Mouse (Mus musculus): ENCODE results near the gene Cdca7.

Gene Cdca7

DNA sequence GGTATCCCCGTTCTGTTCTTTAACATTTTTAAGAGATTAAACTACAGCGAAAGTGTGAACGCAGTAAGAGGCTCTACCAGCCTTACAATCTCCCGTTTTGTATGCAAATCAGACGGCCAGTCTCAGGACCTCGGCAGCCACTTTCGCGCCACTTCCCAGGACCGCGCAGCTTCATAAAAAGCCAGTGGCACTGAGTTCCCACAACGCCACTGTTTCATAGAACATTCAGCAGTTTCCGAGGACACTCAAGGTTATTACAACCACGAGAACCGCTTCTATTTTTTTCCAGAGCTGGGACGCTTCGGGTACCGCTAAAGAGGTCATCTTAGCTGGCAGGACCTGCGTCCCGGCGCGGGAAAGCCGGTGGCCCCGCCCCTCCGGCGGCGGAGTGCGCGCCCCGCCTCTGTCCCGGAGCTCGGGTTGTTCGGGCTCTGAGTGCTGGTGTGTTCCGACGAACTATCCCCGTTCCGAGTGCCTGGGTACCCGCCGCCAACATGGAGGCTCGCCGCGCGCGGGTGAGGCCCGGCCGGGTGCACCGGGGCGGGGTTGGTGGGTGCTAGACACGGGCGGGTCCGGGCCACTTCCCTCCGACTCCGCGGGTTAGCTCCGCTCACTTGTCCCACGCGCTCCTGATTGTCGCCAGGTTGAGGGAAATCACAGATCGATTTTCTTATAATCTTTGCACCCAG lies at the start of gene Cdca7:
Gene Cdca7, plus strand, starts transcription at position 363 of the 689 bp plus-strand sequence.
- in situ Hi-C loops (cut with MboI, MseI), result no loop called here

DNA sequence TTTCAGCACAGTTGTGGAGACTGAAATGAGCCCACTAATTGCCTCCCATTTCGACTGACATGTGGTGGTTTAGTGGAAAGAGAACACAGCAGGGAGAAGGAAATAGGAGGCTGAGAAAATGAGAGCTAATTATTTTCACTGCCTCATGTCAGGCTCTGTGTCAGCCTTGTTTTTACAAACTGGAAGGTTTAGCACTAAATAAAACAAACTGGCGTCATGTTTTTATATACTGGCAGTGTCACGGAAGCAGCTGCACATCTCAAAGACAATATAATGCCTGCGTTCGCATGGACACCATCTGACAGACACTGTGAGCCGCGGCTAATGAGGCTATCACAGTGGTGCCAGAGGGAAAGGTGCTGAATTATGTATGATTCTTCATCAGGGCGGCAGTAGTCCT lies 49.2 kb upstream of the Cdca7 start:
- in situ Hi-C loops (cut with MboI, MseI), result no loop called here

DNA sequence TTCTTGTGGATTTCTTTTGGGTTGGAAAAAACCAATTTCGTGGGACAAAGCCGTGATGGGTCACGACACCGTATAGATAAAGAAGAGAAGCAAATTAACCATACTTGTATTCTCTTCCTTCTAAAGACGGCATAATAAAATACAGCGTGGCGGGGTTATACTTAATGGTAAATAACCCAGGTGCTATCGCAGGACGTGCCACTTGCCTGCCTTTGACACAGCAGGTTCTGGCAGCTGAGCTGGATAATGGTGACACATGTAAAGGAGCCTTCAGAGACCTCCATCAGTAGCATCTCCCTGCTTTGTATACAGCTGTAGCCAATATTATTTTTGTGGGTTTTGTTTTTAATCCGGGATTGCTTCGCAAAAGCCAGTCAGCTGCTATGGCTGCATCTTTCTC lies 48.7 kb upstream of the Cdca7 start:
- in situ Hi-C loops (cut with MboI, MseI), result no loop called here

DNA sequence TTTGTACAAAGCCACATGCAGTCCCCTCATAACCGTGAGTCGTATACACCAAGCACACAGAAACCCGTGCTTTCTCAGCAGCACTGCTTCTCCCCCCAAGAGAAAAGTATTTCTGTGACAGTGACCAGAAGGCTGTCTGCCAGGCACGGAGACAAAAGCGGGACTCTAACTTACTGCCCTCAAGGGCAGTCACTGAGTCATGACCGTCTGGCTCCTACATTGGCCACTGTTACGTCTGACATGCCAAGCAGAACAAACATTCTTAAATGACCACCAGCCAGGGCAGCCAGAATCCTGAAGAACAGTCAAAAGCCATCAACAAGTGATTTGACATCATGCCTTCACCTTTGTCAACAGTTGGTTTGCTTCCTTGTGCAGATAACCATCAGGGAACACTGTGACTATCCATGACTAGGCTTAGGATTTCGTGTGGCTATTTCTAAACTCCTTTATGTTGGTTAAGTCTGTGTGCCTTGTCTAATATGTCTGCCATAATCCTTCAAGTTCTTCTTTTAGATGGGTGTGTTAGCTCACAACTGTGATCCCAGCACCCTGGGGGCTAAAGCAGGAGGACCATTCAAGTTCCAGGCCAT lies 36.9 kb upstream of the Cdca7 start:
- in situ Hi-C loops (cut with MboI, MseI), result no loop called here

DNA sequence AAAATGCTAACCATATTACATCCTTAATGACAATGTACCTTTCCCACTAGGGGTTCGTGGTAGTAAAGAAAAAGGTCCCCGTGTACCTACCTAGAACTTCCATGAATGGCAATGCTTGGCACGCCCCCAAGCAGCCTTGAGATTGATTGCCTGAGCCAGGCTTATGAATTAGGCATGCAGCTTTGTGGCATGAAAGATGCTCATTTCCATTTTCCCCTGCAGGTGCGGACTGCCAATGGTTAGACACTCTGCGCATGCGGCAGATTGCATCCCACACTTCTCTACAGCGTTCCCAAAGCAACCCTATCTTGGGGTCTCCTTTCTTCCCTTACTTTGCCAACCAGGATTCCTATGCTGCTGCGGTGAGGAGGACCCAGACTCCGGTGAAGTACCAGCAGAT lies 34.9 kb upstream of the Cdca7 start:
- in situ Hi-C loops (cut with MboI, MseI), result no loop called here

DNA sequence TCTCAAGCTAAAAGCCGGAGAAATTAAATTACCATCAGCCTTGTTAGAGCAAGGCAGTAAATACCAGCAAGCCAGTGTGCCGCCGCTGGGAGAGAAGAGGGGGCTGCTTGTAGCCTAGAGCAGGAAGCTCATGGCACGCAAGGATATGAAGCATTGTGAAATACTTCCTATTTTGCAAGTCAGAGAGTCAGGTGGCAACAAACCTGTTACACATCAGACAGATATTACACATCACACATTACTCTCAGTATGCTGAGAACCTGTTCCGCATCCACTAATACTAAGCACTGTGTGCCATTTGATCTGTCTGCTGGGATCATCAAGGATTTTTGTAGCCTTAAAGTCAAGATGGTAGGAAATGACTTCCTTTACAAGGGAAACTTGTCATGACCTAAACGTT lies 33.1 kb upstream of the Cdca7 start:
- in situ Hi-C loops (cut with MboI, MseI), result no loop called here

DNA sequence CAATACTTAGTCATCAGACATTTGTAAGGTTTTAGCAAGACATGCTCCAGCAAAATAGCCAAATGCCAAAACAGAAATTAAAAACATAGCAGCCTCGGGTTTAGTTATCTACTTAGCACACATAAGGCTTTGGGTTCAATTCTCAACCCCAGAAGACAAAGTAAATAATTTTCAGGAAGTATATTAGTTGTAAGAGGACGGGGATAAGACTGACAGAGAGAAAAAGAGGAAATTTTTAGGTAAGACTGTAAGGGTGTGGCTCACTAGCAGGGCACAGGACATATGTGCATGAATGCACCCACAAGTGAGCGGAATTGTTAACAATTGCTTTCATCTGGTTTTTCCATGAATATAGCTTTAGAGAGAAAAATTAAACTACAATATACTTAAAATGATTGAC lies 32.0 kb upstream of the Cdca7 start:
- in situ Hi-C loops (cut with MboI, MseI), result no loop called here

DNA sequence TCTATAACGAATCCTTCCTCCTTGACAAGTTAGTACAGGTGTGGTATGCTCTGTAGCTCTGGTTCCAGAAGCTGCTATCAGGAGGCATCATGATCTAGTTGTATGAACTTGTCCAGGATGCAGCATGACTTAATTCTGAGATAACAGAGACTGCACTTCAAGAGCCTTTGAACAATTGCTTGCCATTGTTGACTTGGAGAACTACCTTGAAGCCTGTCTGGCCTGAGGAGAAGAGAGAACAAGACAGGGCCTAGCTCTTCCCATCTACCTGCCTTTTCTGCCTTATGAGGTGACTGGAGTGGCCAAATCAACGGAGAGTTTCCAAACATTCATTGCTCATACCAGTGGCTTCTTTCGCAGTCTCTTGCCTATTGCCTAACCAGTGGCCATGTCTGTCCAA lies 29.9 kb upstream of the Cdca7 start:
- in situ Hi-C loops (cut with MboI, MseI), result no loop called here

DNA sequence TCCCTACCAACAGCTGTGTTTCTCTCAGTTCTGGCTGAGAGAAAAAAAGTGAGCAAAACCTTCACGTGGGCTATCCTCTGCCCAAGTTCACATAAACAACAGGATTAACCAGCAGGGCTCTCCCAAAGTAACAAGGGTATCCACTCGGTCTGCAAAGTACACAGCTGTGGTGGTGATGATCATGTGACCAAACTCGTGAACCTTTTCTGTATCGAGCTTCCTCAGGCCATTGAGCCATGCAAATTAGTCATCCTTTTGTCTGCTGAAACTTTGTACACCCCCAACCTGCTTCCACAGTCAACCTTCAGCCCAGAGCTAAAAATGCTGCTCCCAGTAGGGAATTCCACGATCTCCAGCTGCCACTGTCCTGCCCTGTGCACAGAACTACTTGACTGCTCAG lies 29.3 kb upstream of the Cdca7 start:
- in situ Hi-C loops (cut with MboI, MseI), result no loop called here

DNA sequence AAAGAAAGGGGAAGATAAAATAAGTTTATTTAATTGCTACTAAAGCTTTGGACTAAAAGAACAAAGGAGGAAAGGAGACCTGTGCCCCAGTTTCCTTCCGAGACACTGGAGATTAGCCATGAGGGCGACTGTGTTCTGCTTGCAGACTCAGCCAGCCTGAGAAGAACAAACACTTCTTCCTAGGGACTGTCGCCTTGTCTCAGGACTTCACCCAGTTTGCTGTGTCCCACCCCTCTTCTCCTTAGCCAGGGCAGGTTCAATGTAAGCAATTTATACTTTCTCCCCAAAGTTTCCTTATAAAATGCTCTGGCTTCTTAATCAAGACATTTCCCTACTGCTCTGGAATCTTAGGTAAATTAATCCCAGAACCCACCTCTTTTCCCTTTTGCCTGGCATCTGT lies 22.4 kb upstream of the Cdca7 start:
- in situ Hi-C loops (cut with MboI, MseI), result no loop called here

DNA sequence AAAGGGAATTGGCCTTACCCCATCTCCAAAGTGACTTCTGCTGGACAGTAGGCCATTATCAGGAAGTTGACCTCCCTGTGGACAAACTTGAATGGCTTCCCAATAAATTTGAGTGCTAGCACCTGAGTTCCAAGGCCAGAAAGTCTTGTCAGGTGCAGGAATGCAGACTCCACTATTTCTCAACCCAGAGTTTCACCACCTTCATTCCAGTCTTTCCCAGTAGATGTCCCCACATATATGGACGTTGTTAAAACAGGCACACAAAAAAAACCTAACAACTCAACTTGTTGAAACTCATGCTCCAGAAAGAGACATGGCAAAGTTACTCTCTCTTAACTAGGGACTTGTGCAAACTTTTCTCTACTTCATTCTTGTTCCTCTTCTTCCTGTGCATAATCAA lies 19.8 kb upstream of the Cdca7 start:
- in situ Hi-C loops (cut with MboI, MseI), result no loop called here

DNA sequence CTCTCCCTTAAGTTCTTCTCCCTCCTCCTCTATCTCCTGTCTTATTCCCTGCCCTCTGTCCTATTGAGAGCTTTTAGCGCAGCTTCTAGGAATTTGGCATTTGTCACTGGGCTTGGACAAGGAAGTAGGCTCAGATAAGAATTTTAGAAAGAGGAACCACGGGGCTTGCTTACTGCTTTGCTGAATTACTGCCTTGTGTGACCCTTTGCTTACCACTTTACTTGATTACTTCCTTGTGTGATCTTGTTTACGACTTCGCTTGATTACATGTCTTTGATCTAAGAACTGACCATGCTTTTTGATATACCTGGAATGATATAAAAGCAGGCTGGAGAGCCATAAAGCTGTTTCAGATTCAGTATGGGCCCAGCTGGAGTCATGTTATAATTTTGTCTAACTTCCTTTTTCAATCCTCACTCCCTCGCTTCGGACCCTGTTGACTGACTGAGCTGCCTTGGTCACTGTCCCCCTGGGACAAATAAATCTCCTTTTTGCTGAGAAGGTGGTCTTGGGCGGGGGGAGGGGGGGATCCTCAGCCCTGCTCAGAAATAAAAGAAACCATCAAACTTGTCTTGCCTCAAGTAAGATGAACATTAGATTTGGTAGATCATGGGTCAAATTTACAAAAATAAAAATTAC lies 11.5 kb upstream of the Cdca7 start:
- in situ Hi-C loops (cut with MboI, MseI), result no loop called here

DNA sequence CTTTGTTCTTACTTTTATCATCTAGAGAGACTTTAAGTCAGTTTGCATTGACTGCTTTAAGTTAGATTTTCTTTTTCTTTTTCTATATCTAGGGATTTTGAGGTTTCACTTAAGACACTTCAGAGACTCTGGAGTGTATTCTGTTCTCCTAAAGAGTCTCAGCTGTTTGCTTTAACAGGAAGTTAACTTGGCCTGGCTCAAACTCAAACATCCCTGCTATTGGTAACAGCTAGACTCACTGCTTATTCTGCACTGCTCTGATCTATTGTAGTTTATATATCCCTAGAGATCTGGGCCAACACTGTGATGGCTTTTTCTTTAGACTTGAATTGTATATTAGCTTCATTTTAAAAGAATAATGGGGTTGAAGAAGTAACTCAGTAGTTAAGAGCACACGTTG lies 8.4 kb upstream of the Cdca7 start:
- in situ Hi-C loops (cut with MboI, MseI), result no loop called here

DNA sequence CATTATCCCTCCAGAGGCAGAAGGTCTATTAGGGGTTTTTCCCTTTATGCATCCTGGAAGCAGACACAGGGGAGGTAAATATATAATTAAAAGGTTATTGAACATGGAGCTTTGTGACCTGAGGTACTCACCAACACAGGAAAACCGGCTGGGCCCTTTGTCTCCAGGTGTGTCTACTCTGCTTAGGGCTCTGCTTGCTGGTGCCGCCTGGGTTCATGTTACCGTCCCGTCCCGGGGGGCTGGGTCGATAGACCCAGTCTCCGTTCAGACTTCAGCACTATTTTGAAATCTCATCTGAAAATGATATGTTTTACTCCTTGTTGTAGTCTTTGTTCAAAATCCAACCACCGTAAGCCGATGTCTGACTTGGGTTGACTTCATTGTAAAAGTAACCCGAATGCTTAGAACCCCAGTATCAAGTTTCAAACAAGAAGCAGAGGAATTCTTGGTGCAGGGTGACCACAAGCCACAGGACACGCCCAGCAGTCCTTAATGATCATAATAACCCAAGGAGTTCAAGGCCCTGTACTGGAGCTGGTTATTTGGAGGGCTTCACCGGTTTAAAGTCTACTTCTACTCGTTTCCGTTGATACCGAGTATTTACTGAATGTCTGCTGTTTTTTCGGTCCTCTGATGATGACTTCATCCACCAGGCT lies 4.4 kb upstream of the Cdca7 start:
- in situ Hi-C loops (cut with MboI, MseI), result no loop called here

DNA sequence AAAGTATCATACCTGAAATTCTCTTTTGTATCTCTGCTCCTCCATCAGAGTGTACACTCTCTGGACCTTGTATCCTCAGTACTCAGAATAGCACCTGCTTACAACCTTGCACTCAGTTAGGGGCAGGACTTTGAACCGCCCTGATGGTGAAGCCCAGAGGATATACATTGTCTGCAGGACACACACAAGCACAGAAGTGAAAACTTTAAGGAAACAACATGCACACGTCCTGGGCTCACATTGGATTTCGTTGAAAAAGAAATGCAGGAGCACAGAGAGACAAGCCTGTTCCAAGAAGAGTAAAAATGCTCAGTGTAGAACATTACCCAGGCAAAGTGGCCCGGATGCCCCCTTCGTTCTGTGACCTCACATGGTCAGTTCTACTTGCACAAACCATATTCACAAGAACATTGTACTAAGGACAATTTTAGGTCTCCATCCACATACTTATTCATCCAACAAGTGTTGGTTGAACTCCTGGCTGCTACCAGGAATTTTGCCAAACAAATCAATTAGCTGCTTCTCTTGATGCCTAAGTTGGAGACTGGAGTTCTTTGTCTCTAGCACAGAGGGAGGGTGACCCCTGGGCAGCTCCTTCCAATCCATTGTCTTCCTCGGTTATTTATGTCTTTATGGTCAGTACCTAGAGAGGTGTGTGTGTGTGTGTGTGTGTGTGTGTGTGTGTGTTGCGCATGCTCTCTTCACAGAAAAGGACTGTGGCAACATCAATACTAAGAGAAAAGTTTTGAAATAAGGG lies 1.2 kb upstream of the Cdca7 start:
- in situ Hi-C loops (cut with MboI, MseI), result no loop called here

DNA sequence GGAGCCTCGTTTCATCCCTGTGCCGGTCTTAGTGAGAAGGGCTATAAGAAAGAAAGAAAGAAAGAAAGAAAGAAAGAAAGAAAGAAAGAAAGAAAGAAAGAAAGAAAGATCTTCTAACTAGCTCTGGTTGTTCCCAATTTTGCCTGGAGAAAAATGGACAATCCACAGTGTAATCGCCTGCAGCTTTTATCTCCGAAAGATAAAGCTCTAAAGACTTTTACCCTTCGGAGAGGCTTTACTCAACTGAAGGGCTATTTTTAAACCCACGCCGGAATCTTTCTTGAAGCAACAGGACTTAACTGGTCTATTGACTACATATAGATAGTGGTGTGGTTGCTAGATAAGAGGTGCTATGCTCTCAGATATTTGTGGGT lies 549 bp upstream of the Cdca7 start:
- in situ Hi-C loops (cut with MboI, MseI), result no loop called here

DNA sequence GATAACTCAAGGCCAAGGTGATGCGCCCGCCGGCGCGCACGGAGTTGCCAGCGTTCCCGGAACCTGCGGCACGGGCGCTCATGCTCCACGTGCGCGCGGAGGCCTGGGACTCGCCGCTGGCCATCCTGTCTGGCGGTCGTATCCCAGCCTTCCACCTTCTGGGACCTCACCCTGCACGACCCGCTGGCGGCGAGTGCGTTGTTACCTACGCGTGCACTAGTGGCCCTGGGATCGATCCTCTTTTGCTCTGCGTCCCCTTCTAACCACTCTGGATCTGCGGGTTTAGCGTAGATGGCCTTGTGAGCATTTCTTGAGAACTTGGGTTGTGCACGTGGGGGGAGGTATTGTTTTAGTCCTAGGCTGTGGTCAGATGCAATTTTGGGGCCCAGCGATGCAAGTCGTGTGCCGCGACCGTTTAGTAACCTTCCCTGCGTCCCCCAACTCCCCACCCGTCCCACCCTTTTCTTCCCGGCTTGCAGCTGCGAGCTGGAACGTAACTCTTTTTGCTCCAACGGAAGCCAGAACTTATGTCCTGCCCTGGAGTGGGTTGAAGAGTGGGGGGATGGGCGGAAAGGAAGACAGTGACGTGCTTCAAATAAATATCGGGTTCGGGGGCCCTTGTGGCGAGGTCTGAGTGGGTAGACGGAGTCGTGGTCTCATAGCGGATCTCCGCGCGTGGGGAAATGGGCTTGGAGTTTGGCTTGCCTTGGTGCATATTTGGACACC lies 690 bp downstream of the Cdca7 start:
- in situ Hi-C loops (cut with MboI, MseI), result no loop called here

DNA sequence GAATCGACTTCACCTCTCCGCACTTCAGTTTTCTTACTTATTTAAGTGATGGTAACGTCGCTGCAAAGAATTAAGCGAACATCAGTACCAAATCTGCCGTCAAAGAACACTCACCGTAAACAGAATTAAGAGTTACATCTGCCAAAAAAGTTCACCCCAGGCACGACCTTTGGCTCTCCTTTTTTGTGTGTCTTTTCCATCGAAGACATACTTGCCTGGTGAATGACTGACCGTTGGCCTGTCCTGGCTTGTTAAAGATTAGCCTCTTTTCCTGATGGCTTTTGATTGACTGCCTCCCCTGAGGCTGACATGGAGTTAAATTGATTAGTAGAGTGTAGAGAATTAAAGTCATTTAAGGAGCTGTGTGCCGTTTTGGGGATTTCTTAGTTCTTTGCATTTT lies 1.3 kb downstream of the Cdca7 start:
- in situ Hi-C loops (cut with MboI, MseI), result no loop called here

DNA sequence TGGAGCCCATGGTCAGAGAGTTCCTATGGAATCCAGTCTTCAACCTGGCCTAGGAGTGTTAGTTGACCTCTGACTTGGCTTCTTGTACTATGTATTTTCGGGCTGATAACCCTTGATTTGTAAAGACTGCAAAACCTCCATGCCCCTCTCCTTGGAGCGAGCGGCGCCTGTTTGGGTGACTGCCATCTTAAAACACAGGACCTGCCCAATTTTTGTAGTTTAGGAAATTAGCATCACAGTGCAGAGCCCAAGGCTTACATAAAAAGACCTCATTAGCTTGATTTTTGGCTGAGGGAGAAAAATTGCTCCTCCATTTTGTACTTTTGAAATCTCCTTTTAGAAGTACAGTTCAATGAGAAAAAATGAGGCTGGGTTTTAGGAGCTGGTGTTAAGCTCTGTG lies 2.2 kb downstream of the Cdca7 start:
- in situ Hi-C loops (cut with MboI, MseI), result no loop called here

DNA sequence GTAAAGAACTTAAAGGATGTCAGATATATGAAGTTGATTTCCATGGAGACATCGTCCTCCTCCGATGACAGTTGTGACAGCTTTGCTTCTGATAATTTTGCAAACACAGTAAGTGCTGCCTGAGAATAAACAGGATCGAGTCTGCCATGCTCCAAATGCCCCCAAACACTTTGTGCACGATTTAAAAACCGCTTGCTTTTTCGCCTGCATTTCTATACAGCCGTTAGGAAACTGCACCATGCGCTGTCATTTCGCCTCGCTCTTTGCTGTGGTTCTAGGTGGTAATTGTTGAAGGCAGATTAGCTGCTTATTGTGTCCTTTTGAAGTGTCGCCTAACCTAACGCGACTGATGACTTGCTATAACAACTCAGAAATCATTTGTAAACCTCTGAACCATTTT lies 3.0 kb downstream of the Cdca7 start:
- in situ Hi-C loops (cut with MboI, MseI), result no loop called here

DNA sequence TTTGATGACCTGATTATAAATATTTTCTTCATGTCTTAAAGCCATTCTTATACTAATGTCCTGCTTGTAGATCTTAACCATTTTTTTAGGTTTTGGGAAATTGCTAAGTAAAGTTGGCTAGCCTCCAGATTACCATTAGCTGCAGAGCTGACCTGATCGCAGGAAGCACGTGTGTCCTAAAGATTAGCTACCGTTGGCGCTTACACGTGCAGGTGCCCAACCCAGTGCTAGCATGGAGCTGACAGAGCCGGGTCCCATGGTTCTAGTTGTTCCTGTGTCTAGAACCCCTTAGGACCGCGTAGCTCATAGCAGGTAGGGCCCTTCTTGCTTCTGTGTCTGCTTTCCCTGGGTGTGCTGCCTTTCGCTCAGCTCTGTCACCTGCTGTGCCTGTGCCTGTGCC lies 3.9 kb downstream of the Cdca7 start:
- in situ Hi-C loops (cut with MboI, MseI), result no loop called here

DNA sequence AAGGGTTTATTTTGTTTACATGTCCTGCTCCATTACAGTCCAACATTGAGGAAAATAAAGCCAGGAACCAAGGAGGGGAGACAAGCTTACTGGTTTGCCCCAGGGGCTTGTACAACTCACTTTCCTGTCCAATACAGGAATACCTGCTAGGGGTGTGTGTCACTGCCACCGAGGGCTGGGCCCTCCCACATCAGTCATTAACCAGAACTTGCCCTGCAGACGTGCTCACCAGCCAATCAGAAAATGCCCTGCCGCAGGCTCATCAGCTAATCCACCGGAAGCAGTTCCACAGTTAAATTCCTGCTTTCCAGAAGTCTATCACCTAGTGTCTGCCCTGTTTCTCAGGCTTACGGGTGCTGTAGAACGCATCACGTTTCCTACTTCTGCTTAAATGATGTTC lies 15.7 kb downstream of the Cdca7 start:
- in situ Hi-C loops (cut with MboI, MseI), result no loop called here

All from T-helper 2 cell (primary cell).